Mouse (Mus musculus): ENCODE data around the gene Ube2h. TPM values are rescaled to one million over a fixed set of nuclear protein-coding genes. Genes with fewer than 3 reads are reported as not detected.

Gene Ube2h
- total and polyA plus RNA-seq, 2 experiments from 2014 or later = 30.4 to 31.9 TPM

DNA sequence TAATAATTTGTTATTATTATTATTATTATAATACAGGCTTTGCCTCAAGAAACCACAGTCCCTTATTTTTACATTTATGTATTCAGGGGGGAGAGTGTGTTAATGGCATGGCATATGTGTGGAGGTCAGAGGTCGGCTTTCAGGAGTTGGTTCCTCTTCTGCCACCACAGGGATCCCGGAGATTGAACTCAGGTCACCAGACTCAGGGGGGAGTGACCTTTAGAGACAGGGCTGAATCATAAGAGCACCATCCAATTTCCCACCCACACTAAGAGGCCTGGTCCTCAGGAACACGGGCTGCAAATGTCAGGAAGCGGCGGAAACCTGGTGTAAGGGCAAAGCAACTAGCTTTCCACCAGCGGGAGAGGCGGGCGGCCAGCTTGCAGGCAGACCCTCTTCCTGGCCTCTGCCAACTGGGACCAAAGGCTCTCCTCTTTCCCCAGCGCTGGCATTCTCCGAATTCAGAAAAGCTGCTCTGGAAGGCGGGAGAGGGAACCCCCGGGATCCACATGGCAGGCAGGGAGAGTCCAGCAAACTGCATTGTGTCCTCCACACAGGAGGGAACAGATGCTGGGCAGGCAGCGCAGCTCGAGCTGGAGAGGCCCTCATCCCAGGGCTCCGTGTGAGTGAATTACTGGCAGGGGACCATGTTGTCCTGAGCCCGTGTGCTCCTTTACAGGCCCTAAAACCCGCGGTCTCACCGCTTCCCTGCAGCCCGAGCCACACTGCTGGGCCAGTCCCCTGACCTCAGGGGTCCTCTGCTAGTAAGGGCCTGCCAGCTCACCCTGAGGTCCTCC lies 99.8 kb downstream of the Ube2h start:
- WGBS = 69% methylated on average over 20 of the region's 20 CpGs
- DNase-seq (ENCODE audit: low spot score) (no peak), ATAC-seq (ENCODE audit: insufficient read depth, low read depth) (no peak)
- no peaks in the 10 kb centered on the region for H3K4me1 ChIP-seq (ENCODE audit: control insufficient read depth, insufficient read depth)
- no peaks in the 10 kb centered on the region for H3K9me3 ChIP-seq (replicated peaks; ENCODE audit: control insufficient read depth, low read length)
- H3K27ac ChIP-seq (ENCODE audit: low read depth) = no peak overlapping the region
- H3K4me3 ChIP-seq (ENCODE audit: low read depth, low read length) = no peak overlapping the region
- TF ChIP-seq EP300 (IDR thresholded peaks at IDR 0.05; ENCODE audit: low read depth) = no peak
- TF ChIP-seq CTCF (IDR thresholded peaks at IDR 0.05; ENCODE audit: low read depth) = no peak
- H3K4me2 ChIP-seq (ENCODE audit: low read depth, low read length) = no peak overlapping the region
- no peaks in the 10 kb centered on the region for H3K27me3 ChIP-seq (ENCODE audit: control insufficient read depth, insufficient read depth, low read length)
- no peak overlapping the region for H3K9ac ChIP-seq (replicated peaks; ENCODE audit: low read depth, low read length)
- no peaks in the 10 kb centered on the region for H3K36me3 ChIP-seq (replicated peaks; ENCODE audit: control insufficient read depth, insufficient read depth, low read length)

DNA sequence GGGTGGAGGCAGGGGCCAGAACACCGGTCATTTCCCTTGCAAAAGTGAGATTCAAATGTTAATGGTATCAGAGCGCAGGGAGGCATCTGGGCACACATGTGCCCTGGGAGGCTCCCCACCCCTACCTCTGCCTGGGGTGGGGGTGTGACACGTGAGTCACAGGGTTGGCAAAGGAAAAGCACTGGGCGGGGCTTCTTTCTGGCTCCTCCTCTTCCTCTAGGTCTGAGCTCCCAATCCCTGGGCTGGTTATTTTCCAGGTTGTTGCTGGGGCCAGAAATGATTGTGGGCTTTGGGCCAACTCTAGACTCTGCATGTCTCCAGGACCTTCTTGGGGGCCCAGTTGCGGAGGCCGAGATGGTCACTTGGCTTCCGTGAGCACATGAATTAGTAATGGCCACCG lies 108.2 kb downstream of the Ube2h start:
- Histone ChIP-seq H3K4me1 (ENCODE audit: control insufficient read depth, insufficient read depth) (no peaks in the 10 kb centered on the region), H3K27me3 (ENCODE audit: control insufficient read depth, insufficient read depth, low read length) (no peaks in the 10 kb centered on the region), H3K9me3 (replicated peaks; ENCODE audit: control insufficient read depth, low read length) (no peaks in the 10 kb centered on the region), H3K9ac (replicated peaks; ENCODE audit: low read depth, low read length) (no peak overlapping the region), H3K36me3 (replicated peaks; ENCODE audit: control insufficient read depth, insufficient read depth, low read length) (no peaks in the 10 kb centered on the region), H3K4me2 (ENCODE audit: low read depth, low read length) (no peak overlapping the region), H3K4me3 (ENCODE audit: low read depth, low read length) (no peak overlapping the region), H3K27ac (ENCODE audit: low read depth) (no peak overlapping the region)
- no peak for ATAC-seq (ENCODE audit: insufficient read depth, low read depth)
- whole genome bisulfite sequencing = 72% methylated on average over 8 of the region's 8 CpGs
- TF ChIP-seq CTCF (IDR thresholded peaks at IDR 0.05; ENCODE audit: low read depth) (no peak), EP300 (IDR thresholded peaks at IDR 0.05; ENCODE audit: low read depth) (no peak)
- DNase-seq (ENCODE audit: low spot score) = no peak

- Histone ChIP-seq H3K4me3 (ENCODE audit: low read depth, low read length) (no peak overlapping the region), H3K9ac (replicated peaks; ENCODE audit: low read depth, low read length) (no peak overlapping the region), H3K9me3 (replicated peaks; ENCODE audit: control insufficient read depth, low read length) (no peaks in the 10 kb centered on the region), H3K4me1 (ENCODE audit: control insufficient read depth, insufficient read depth) (no peaks in the 10 kb centered on the region), H3K27ac (ENCODE audit: low read depth) (no peak overlapping the region), H3K27me3 (ENCODE audit: control insufficient read depth, insufficient read depth, low read length) (no peaks in the 10 kb centered on the region), H3K36me3 (replicated peaks; ENCODE audit: control insufficient read depth, insufficient read depth, low read length) (no peaks in the 10 kb centered on the region), H3K4me2 (ENCODE audit: low read depth, low read length) (no peak overlapping the region)
- TF ChIP-seq CTCF (IDR thresholded peaks at IDR 0.05; ENCODE audit: low read depth) (no peak), EP300 (IDR thresholded peaks at IDR 0.05; ENCODE audit: low read depth) (no peak)
- WGBS = 72% methylated on average over 11 of the region's 11 CpGs
- ATAC-seq (ENCODE audit: insufficient read depth, low read depth) (no peak), DNase-seq (ENCODE audit: low spot score) (no peak)
Observed at GRCm38 (mm10) chr6:30195656-30196055, 108.7 kb downstream of the Ube2h start.

- Histone ChIP-seq H3K36me3 (replicated peaks; ENCODE audit: control insufficient read depth, insufficient read depth, low read length) (no peaks in the 10 kb centered on the region), H3K9me3 (replicated peaks; ENCODE audit: control insufficient read depth, low read length) (peaks cover 6% of the 10 kb centered on the region; the same call in 1 of the 2 replicates), H3K4me1 (ENCODE audit: control insufficient read depth, insufficient read depth) (no peaks in the 10 kb centered on the region), H3K4me3 (ENCODE audit: low read depth, low read length) (no peak overlapping the region), H3K27me3 (ENCODE audit: control insufficient read depth, insufficient read depth, low read length) (peaks cover 49% of the 10 kb centered on the region), H3K4me2 (ENCODE audit: low read depth, low read length) (no peak overlapping the region), H3K9ac (replicated peaks; ENCODE audit: low read depth, low read length) (no peak overlapping the region), H3K27ac (ENCODE audit: low read depth) (no peak overlapping the region)
- 58% methylated on average over 4 of the region's 4 CpGs for WGBS
- DNase-seq (ENCODE audit: low spot score) (no peak), ATAC-seq (ENCODE audit: insufficient read depth, low read depth) (no peak)
- TF ChIP-seq CTCF (IDR thresholded peaks at IDR 0.05; ENCODE audit: low read depth) (no peak), EP300 (IDR thresholded peaks at IDR 0.05; ENCODE audit: low read depth) (no peak)
Observed at GRCm38 (mm10) chr6:30183624-30184023, 120.7 kb downstream of the Ube2h start.

DNA sequence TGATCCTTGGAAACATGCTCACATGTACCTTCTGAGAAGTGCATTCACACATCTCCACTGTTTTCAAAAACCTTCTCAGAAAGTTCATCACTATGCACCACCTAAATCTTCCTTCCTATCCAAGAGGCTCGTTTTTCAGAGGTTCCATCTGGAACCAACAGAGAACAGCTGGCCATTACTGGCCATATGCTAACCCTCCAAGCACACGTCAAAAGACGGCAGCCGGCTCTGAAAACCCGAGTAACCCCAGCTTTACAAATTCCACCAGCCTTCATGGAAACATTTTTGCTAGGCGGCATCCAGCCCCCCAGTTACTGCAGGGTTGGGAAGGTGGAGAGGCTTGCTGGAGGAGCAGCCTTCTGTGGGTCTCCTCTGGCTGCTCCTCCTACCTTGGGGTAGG lies 122.3 kb downstream of the Ube2h start:
- no peak overlapping the region for H3K4me2 ChIP-seq (ENCODE audit: low read depth, low read length)
- no peaks in the 10 kb centered on the region for H3K36me3 ChIP-seq (replicated peaks; ENCODE audit: control insufficient read depth, insufficient read depth, low read length)
- WGBS = 75% methylated on average over 6 of the region's 6 CpGs
- ATAC-seq (ENCODE audit: insufficient read depth, low read depth) (no peak), DNase-seq (ENCODE audit: low spot score) (no peak)
- TF ChIP-seq EP300 (IDR thresholded peaks at IDR 0.05; ENCODE audit: low read depth) (no peak), CTCF (IDR thresholded peaks at IDR 0.05; ENCODE audit: low read depth) (no peak)
- peaks cover 6% of the 10 kb centered on the region; the same call in 1 of the 2 replicates for H3K9me3 ChIP-seq (replicated peaks; ENCODE audit: control insufficient read depth, low read length)
- no peak overlapping the region for H3K4me3 ChIP-seq (ENCODE audit: low read depth, low read length)
- H3K27ac ChIP-seq (ENCODE audit: low read depth) = no peak overlapping the region
- H3K27me3 ChIP-seq (ENCODE audit: control insufficient read depth, insufficient read depth, low read length) = peaks cover 65% of the 10 kb centered on the region
- H3K4me1 ChIP-seq (ENCODE audit: control insufficient read depth, insufficient read depth) = no peaks in the 10 kb centered on the region
- no peak overlapping the region for H3K9ac ChIP-seq (replicated peaks; ENCODE audit: low read depth, low read length)

DNA sequence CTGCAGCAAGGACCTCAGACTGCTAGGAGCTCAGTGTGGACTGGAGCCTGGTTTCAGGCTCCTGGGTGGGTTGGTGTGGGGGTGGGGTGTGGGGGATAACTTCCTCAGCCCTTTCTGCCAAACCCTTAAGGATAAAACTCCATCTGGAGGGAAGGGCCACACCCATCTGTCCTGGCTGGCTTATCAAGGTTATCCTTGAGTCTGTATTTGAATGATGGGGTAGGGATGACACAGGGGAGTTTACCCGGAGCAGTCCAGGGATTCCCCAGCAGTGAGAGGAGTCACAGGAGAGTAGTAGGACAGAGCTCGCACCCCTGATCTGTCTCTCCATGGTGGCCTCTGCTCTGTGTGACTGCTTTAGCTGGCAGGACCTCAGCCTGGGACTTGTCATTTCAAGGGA lies 124.0 kb downstream of the Ube2h start:
- ATAC-seq (ENCODE audit: insufficient read depth, low read depth) = no peak

More for the DNA sequence above, 124.0 kb downstream of the Ube2h start:
- peaks cover 6% of the 10 kb centered on the region; the same call in 1 of the 2 replicates for H3K9me3 ChIP-seq (replicated peaks; ENCODE audit: control insufficient read depth, low read length)
- no peak overlapping the region for H3K4me2 ChIP-seq (ENCODE audit: low read depth, low read length)
- H3K4me1 ChIP-seq (ENCODE audit: control insufficient read depth, insufficient read depth) = no peaks in the 10 kb centered on the region; the same call in none of the 2 replicates
- no peak overlapping the region for H3K4me3 ChIP-seq (ENCODE audit: low read depth, low read length)
- TF ChIP-seq CTCF (IDR thresholded peaks at IDR 0.05; ENCODE audit: low read depth) = no peak
- TF ChIP-seq EP300 (IDR thresholded peaks at IDR 0.05; ENCODE audit: low read depth) = no peak
- no peaks in the 10 kb centered on the region for H3K36me3 ChIP-seq (replicated peaks; ENCODE audit: control insufficient read depth, insufficient read depth, low read length)
- 32% methylated on average over 2 of the region's 2 CpGs for WGBS
- H3K9ac ChIP-seq (replicated peaks; ENCODE audit: low read depth, low read length) = no peak overlapping the region
- H3K27ac ChIP-seq (ENCODE audit: low read depth) = no peak overlapping the region
- peaks cover 78% of the 10 kb centered on the region for H3K27me3 ChIP-seq (ENCODE audit: control insufficient read depth, insufficient read depth, low read length)
- DNase-seq (ENCODE audit: low spot score) = no peak
